Mouse (Mus musculus) neural tube, embryonic 13.5 days (tissue): Measurements from ENCODE around the gene Ift122. TPM values are rescaled to one million over a fixed set of nuclear protein-coding genes. Genes with fewer than 3 reads are reported as not detected.

Experiments
- ATAC-seq: fragments of 200-750 bp; cut with Nextera tagmentation; 2 replicates; pipeline ENCODE4 v1.8.0; 2017; ENCODE audit warnings: low read depth, mild to moderate bottlenecking, moderate TSS enrichment, moderate library complexity
- H3K27ac ChIP-seq: fragments of 300-500 bp; sonication (generic); replicated peaks from 2 replicates; pipeline ENCODE4 v1.5.1; 2015; ENCODE audit warnings: moderate library complexity, mild to moderate bottlenecking, inconsistent platforms
- H3K27me3 ChIP-seq: fragments of 300-500 bp; sonication (generic); 2 replicates; pipeline ENCODE4 v1.6.1; 2015; ENCODE audit warnings: mild to moderate bottlenecking, inconsistent platforms
- H3K36me3 ChIP-seq: fragments of 300-500 bp; sonication (generic); 2 replicates; pipeline ENCODE4 v1.6.1; 2015; ENCODE audit warnings: mild to moderate bottlenecking, inconsistent platforms
- H3K4me1 ChIP-seq: fragments of 300-500 bp; sonication (generic); replicated peaks from 2 replicates; pipeline ENCODE4 v1.6.1; 2015; ENCODE audit warnings: inconsistent platforms
- H3K4me2 ChIP-seq: fragments of 300-500 bp; sonication (generic); 2 replicates; pipeline ENCODE4 v1.6.1; 2015; ENCODE audit warnings: inconsistent platforms, mild to moderate bottlenecking, moderate library complexity
- H3K4me3 ChIP-seq: fragments of 300-500 bp; sonication (generic); 2 replicates; pipeline ENCODE4 v1.5.1; 2015; ENCODE audit warnings: mild to moderate bottlenecking, inconsistent platforms
- H3K9ac ChIP-seq: fragments of 300-500 bp; sonication (generic); 2 replicates; pipeline ENCODE4 v1.6.1; 2015; ENCODE audit warnings: moderate library complexity, mild to moderate bottlenecking, inconsistent platforms
- H3K9me3 ChIP-seq: fragments of 300-500 bp; sonication (generic); 2 replicates; pipeline ENCODE4 v1.6.1; 2016; ENCODE audit warnings: inconsistent platforms
- WGBS: fragments of 180-500 bp; shearing (Covaris S2); methylation state at CpG from one replicate; pipeline ENCODE4 v1.1.7; 2015; 5-methylcytosine and 5-hydroxymethylcytosine counted together
- polyA plus RNA-seq: library from polyadenylated mRNA; unstranded; fragments of >200 nt; fragmentation: Nextera tagmentation; extraction: Ambion mirVana; gene quantifications from 2 replicates; pipeline ENCODE4 v1.2.1, GENCODE M21; 2015

Ift122 gene
- polyA plus RNA-seq, 1 experiment from 2014 or later: 26.3 TPM

GRCm38 (mm10) chr6:115956418-115956921, 103.2 kb downstream of the Ift122 start:
- H3K9ac ChIP-seq: no peak overlapping the region
- H3K27ac ChIP-seq: no peak overlapping the region
- no peaks in the 10 kb centered on the region for H3K27me3 ChIP-seq
- 89% methylated on average over 13 of the region's 13 CpGs for WGBS
- no peak overlapping the region for H3K4me2 ChIP-seq
- no peak overlapping the region for H3K4me3 ChIP-seq
- peaks cover 16% of the 10 kb centered on the region for H3K4me1 ChIP-seq
- H3K36me3 ChIP-seq: no peaks in the 10 kb centered on the region
- peak; percentile 4; the same call in 1 of the 2 replicates for ATAC-seq
- no peaks in the 10 kb centered on the region for H3K9me3 ChIP-seq

- no peak overlapping the region for H3K9ac ChIP-seq
- no peak overlapping the region for H3K4me2 ChIP-seq
- 42% methylated on average over 16 of the region's 16 CpGs for WGBS
- no peaks in the 10 kb centered on the region for H3K27me3 ChIP-seq
- H3K4me1 ChIP-seq: peaks cover 16% of the 10 kb centered on the region
- H3K9me3 ChIP-seq: no peaks in the 10 kb centered on the region
- H3K4me3 ChIP-seq: no peak overlapping the region
- ATAC-seq: peak; percentile 29; the same call in 1 of the 2 replicates
- H3K27ac ChIP-seq: 0 out of 2 replicates have a peak overlapping the region, but pooled peaks have one; percentile 9
- H3K36me3 ChIP-seq: no peaks in the 10 kb centered on the region
Measured at GRCm38 (mm10) chr6:115956922-115957601, 103.8 kb downstream of the Ift122 start.

GRCm38 (mm10) chr6:115957681-115958080, 104.4 kb downstream of the Ift122 start:
- no peak overlapping the region for H3K4me2 ChIP-seq
- H3K27me3 ChIP-seq: no peaks in the 10 kb centered on the region
- H3K9me3 ChIP-seq: no peaks in the 10 kb centered on the region
- no peak overlapping the region for H3K9ac ChIP-seq
- H3K4me1 ChIP-seq: peaks cover 16% of the 10 kb centered on the region
- WGBS: 55% methylated on average over 6 of the region's 6 CpGs
- no peak overlapping the region for H3K4me3 ChIP-seq
- H3K27ac ChIP-seq: 0 out of 2 replicates have a peak overlapping the region, but pooled peaks have one; percentile 9
- H3K36me3 ChIP-seq: no peaks in the 10 kb centered on the region
- ATAC-seq: no peak

GRCm38 (mm10) chr6:115958445-115958844, 105.2 kb downstream of the Ift122 start:
- H3K36me3 ChIP-seq: no peaks in the 10 kb centered on the region
- 91% methylated on average over 9 of the region's 9 CpGs for WGBS
- no peaks in the 10 kb centered on the region for H3K9me3 ChIP-seq
- no peak overlapping the region for H3K27ac ChIP-seq
- no peaks in the 10 kb centered on the region for H3K27me3 ChIP-seq
- H3K4me1 ChIP-seq: peaks cover 16% of the 10 kb centered on the region
- no peak for ATAC-seq
- no peak overlapping the region for H3K4me2 ChIP-seq
- no peak overlapping the region for H3K4me3 ChIP-seq
- no peak overlapping the region for H3K9ac ChIP-seq

- no peak for ATAC-seq
Measured at GRCm38 (mm10) chr6:115959151-115959691, 106.0 kb downstream of the Ift122 start.

GRCm38 (mm10) chr6:115960322-115960721, 107.1 kb downstream of the Ift122 start:
- no peak overlapping the region for H3K9ac ChIP-seq
- H3K4me3 ChIP-seq: no peak overlapping the region
- ATAC-seq: no peak
- H3K36me3 ChIP-seq: no peaks in the 10 kb centered on the region
- no peaks in the 10 kb centered on the region for H3K27me3 ChIP-seq
- H3K4me2 ChIP-seq: no peak overlapping the region
- H3K27ac ChIP-seq: no peak overlapping the region
- no peaks in the 10 kb centered on the region for H3K9me3 ChIP-seq
- 90% methylated on average over 19 of the region's 19 CpGs for WGBS
- peaks cover 16% of the 10 kb centered on the region for H3K4me1 ChIP-seq

More at GRCm38 (mm10) chr6:115959151-115959691, 106.0 kb downstream of the Ift122 start:
- Histone ChIP-seq H3K27me3 (no peaks in the 10 kb centered on the region), H3K9me3 (no peaks in the 10 kb centered on the region), H3K36me3 (no peaks in the 10 kb centered on the region), H3K4me2 (no peak overlapping the region), H3K4me1 (peaks cover 16% of the 10 kb centered on the region), H3K4me3 (no peak overlapping the region), H3K9ac (no peak overlapping the region), H3K27ac (no peak overlapping the region)
- WGBS: 81% methylated on average over 7 of the region's 7 CpGs

- no peak overlapping the region for H3K4me2 ChIP-seq
- no peak overlapping the region for H3K9ac ChIP-seq
- ATAC-seq: no peak
- no peaks in the 10 kb centered on the region for H3K27me3 ChIP-seq
- peaks cover 12% of the 10 kb centered on the region for H3K4me1 ChIP-seq
- no peak overlapping the region for H3K4me3 ChIP-seq
- WGBS: 88% methylated on average over 3 of the region's 3 CpGs
- no peaks in the 10 kb centered on the region for H3K9me3 ChIP-seq
- no peaks in the 10 kb centered on the region for H3K36me3 ChIP-seq
- no peak overlapping the region for H3K27ac ChIP-seq
Measured at GRCm38 (mm10) chr6:115961743-115962142, 108.5 kb downstream of the Ift122 start.

GRCm38 (mm10) chr6:115962439-115963085, 109.3 kb downstream of the Ift122 start:
- Histone ChIP-seq H3K9me3 (no peaks in the 10 kb centered on the region), H3K4me3 (no peak overlapping the region), H3K36me3 (no peaks in the 10 kb centered on the region), H3K9ac (no peak overlapping the region), H3K4me1 (peaks cover 3% of the 10 kb centered on the region), H3K4me2 (no peak overlapping the region), H3K27ac (no peak overlapping the region), H3K27me3 (no peaks in the 10 kb centered on the region)
- no peak for ATAC-seq
- WGBS: 40% methylated on average over 23 of the region's 23 CpGs

- no peak overlapping the region for H3K9ac ChIP-seq
- peaks cover 7% of the 10 kb centered on the region; the same call in 1 of the 2 replicates for H3K4me1 ChIP-seq
- no peak for ATAC-seq
- 78% methylated on average over 9 of the region's 9 CpGs for WGBS
- H3K27me3 ChIP-seq: no peaks in the 10 kb centered on the region
- H3K4me3 ChIP-seq: no peak overlapping the region
- H3K27ac ChIP-seq: no peak overlapping the region
- H3K9me3 ChIP-seq: no peaks in the 10 kb centered on the region
- no peak overlapping the region for H3K4me2 ChIP-seq
- H3K36me3 ChIP-seq: no peaks in the 10 kb centered on the region
Measured at GRCm38 (mm10) chr6:115963656-115964055, 110.4 kb downstream of the Ift122 start.

- Histone ChIP-seq H3K9me3 (no peaks in the 10 kb centered on the region), H3K27ac (no peak overlapping the region), H3K27me3 (no peaks in the 10 kb centered on the region), H3K9ac (no peak overlapping the region), H3K4me3 (no peak overlapping the region), H3K4me1 (peaks cover 17% of the 10 kb centered on the region), H3K4me2 (no peak overlapping the region), H3K36me3 (no peaks in the 10 kb centered on the region)
- no peak for ATAC-seq
- WGBS: 94% methylated on average over 19 of the region's 19 CpGs
Measured at GRCm38 (mm10) chr6:115966227-115966966, 113.1 kb downstream of the Ift122 start.

- Histone ChIP-seq H3K4me1 (peaks cover 27% of the 10 kb centered on the region), H3K27ac (no peak overlapping the region), H3K4me3 (no peak overlapping the region), H3K4me2 (no peak overlapping the region), H3K9ac (no peak overlapping the region), H3K27me3 (no peaks in the 10 kb centered on the region), H3K9me3 (no peaks in the 10 kb centered on the region), H3K36me3 (no peaks in the 10 kb centered on the region)
- 95% methylated on average over 15 of the region's 15 CpGs for WGBS
- ATAC-seq: no peak
Measured at GRCm38 (mm10) chr6:115967291-115967880, 114.1 kb downstream of the Ift122 start.
